Mouse (Mus musculus) ES-E14 (cell line): ENCODE measurements around the gene 4933402J07Rik.

Experiments
- HCFC1 ChIP-seq: IDR thresholded peaks from 2 replicates; pipeline ENCODE4 v1.6.1; 2012; ENCODE audit warnings: low read length, inconsistent platforms, borderline replicate concordance; ENCODE audit not compliant: insufficient read depth
- MAFK ChIP-seq: IDR thresholded peaks from 2 replicates; pipeline ENCODE4 v1.6.1; 2014; ENCODE audit warnings: mild to moderate bottlenecking, low read depth, low read length, inconsistent platforms; ENCODE audit not compliant: insufficient read depth

- no peak for TF ChIP-seq HCFC1
- no peak for TF ChIP-seq MAFK
Observed at GRCm38 (mm10) chr8:87552801-87553200, 10.9 kb upstream of the 4933402J07Rik start.
